Mouse (Mus musculus): ENCODE data around the gene Hoxa5.

Gene Hoxa5

DNA sequence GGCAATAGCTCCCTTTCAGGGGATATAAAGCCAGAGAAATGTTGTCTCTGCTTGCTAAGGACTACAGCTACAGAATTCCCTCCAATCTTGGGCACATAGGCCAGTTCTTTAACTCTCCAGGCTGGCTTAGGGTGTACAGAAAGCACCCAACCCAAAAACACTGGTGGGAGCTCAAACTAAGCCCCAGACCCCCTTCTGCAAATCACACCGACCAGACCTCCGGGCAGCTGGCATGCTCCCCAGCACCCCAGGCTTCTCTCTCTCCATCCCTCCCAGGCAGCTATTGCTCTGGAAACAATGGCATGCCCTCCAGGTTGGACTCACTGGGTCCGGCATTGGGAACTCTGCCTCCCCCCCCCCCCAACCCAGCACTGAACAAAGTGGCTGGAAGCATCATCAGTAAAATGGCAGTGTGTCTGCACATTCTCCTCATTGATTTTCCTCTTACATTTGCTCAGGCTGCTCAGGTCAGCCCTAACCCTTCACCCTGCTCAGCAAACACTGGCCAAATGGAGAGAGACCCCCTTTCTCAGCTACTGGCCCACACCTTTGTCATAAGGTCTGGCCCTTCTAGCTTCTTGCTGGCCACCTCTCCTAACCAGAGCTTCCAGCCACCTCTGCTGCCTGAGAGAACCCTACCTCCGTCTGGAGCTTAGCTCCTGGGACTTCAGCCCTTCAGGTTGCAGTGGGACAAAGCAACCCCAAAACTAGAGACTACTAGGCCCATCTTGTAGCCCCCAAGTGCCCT, 25.3 kb downstream of the Hoxa5 start:
- DNase-seq (ENCODE audit: low spot score in 2 of 2), result no peak

DNA sequence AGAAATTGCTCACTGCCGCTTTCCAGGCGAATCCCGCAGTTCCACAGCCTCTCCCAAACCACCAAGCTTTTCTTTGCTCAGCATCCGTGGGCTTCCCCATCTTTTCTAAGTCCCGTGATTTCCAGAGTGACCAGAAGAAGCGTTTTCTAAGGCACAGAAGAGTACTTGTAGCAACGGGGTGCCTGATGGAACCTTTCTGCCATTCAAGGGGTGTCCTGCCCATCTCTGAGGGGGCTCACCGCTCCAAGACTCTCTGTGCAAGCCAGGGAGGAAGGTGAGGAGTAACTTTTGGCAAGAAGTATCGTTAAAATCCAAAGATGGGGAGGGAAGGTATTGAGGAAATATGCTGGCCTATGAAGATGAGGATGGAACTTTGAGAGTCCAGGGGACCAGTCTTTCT, 26.6 kb downstream of the Hoxa5 start:
- no peak for DNase-seq (ENCODE audit: low spot score in 2 of 2)

DNA sequence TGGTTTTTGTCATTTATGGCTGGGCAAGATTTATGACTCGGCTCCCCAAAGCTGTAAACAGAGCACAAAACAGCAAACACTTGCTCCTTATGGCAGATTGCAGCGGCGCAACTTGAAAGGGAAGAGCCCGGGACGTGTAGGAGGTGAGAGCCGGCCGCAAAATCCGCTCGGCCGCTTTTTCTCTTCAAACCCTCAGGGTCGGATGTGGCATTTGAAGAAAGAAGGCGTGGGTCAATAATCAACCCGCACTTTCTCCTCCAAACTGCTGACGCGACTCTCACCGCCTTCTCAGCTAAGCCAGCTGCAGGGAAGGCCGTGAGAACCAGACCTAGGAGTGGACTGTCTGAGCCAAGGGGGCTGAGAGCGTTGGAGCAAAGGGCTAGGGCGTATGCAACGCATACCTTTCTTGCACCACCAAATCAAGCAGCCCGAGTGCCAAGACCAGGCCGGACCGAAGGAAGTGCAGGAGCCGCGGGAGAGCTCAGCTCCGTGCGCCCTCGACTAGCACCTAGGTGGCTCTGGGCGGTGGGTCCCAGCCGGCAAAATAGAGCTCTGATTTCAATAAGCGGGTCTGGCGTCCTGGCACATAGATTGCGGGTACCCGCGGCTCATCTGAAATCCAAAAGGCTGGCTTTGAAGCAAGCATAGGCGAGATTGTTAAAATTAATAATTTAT, 27.2 kb downstream of the Hoxa5 start, which contains the start of gene 5730596B20Rik:
TSS of gene 5730596B20Rik (plus strand) at position 438 of the 675 bp plus-strand sequence.
- no peak for DNase-seq (ENCODE audit: low spot score in 2 of 2)

DNA sequence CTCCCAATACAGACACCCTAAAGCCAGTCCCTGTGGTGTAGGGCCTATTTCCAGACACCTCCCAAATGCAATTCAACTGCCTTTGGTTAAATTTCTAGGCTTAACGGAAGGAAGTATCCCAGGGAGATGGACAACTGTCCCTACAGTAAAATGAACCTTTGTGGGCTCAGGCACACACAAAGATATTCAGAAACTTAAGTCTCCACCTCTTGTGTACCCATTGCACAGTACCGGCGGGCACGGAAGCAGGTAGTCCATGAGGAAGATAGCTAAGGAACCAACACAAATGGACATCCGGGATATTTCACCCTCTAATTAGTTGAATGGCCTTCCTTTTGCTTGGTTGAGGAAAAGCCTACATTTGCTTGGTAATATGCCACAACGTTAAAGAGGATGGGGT, 28.0 kb downstream of the Hoxa5 start:
- DNase-seq (ENCODE audit: low spot score in 2 of 2), result no peak

DNA sequence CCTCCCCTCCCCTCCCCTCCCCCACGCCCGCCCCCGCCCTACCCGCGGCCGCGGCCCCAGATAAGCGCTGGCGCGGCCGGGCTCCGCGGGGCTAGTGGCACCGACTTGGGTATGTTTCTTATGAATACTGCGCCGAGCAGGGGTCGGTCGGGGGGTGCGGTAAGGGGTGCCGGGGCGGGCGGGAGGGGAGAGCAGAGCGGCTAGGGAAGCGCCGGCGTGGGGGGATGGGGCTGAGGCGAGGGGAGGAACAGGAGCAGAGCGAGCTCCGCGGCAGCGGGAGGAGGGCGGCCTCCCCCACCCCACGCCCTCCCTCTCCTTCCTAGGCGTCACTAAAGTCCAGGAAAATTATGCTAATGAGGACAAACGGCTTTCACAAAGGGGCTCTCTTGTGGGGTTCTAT, 28.5 kb downstream of the Hoxa5 start:
- no peak for DNase-seq (ENCODE audit: low spot score in 2 of 2)

DNA sequence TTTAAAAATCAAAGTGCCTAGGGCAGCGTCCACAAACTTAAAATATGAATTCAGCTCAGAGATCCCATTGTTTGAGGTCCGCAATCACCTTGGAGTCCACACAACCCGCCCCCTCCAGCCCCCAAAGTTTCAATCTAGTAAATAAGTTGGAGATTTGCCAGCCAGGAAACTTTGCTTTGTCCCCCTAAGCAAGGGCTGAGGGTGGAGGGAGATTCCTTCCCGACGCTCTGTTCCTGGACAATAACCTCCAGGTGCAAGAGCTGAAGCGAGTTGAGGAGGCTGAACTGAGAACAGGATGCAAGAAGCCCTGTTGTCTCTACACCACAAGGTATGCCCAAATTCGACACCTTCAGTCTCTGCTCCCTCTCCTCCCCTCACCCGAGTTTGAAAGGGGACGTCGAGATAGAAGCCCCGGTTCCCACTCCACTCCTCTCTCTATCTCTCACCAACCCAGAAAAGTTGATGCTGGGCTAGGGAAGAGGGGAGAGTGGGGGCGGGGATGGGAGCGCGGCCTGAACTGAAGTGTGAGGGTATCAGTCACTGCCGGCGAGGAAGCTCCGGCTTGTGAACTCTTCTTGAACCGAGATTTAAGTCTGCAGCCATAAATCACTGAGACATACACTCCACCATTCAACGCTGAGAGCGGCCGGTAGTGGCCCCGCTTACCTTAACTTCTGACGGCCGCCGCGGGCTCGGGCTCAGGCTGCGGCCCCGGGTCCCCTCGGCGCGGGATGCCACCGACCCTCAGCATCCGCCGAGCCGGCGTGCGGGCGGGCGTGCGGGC, 29.2 kb downstream of the Hoxa5 start:
- no peak for DNase-seq (ENCODE audit: low spot score in 2 of 2)

DNA sequence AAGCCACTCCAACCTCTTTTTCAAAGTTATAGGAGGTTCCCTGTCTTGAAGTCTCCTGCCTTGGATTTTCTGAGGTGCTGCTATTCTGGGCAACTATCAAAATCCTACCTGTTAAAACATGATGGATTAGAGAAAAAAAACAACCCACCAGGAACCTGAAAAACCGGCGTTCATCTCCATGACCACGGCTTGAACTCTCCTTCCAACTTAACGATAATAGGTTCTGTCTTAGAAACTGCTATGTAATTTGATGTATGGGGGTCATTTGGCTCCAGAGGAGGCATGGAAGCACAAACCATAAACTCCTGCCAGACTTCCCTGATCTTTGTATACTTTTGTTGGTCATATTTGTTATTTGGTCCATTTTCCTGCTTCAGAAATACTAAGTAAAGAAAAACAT, 30.7 kb downstream of the Hoxa5 start:
- DNase-seq (ENCODE audit: low spot score in 2 of 2), result no peak

DNA sequence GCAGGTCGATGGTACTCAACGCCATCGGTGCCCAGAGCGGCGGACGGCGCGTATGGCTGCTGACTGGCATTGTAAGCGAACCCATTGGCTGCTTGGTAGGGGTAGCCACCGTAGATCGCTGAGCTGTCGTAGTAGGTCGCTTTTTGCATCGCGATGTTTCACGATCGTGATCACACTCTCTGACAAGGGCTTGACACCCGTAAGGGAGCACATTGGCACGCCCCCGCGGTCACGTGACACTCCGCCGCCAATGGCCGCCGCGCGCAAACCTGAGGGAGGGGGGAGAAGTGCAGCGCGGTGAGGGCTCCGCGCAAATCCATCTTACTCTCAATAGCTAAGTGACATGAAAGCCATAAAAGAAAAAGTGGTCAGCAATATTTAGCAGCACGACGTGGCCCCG, 31.9 kb downstream of the Hoxa5 start:
- no peak for DNase-seq (ENCODE audit: low spot score in 2 of 2)

DNA sequence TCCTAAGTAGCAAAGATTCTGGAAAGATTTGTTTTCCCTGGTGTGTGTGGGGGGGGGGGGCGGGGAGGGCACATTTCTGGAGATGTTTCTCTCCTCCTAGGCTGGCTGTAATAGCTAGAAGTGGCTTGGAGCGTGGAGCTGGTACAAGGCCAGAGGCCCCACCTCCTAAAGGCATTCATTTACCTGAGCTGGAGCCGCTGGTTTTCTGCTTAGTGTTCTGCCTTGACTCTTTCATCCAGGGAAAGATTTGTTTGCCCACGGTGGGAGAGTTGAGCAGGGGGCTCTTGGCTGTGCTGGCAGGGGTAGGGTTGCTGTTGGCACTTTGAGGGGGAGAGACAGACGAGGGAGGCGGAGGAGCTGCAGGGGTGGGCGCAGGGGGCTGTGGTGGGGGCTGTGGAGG, 32.4 kb downstream of the Hoxa5 start:
- no peak for DNase-seq (ENCODE audit: low spot score in 2 of 2)

DNA sequence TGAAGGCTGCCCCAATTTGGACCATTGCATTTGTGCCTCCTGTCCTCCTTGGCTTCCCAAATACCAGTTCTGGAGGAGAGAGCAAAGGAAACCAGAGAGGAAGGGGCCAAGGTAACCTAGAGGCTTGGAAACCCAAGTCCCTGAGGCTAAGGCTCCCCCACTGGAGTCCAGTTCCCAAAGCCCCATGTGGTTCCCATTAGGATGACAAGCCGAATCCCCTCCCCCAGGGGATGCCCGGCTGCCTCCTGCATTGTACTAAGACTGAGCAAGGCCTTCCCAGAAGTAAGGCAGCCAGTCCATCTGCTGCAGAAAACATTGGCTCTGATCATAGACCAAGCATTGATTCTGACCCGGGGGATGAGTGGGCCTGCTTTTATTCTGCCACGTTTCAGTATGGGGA, 33.1 kb downstream of the Hoxa5 start:
- DNase-seq (ENCODE audit: low spot score in 2 of 2), result no peak

DNA sequence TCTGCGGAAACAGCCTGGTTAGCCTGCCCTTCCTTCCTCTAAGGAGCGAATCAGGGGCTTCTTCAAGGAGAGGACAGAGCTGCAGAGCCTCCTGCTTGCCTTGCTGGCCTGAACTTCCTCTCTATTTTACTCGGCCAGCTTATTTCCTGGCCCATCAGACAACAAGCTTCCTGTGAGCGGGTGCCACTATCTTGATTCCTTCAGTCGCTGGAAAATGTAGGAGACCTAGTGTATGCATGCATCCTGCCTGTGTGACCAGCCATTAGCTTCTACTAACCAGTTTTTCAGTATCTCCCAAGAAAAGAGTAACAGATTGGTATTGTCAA, 33.5 kb downstream of the Hoxa5 start:
- no peak for DNase-seq (ENCODE audit: low spot score in 2 of 2)

DNA sequence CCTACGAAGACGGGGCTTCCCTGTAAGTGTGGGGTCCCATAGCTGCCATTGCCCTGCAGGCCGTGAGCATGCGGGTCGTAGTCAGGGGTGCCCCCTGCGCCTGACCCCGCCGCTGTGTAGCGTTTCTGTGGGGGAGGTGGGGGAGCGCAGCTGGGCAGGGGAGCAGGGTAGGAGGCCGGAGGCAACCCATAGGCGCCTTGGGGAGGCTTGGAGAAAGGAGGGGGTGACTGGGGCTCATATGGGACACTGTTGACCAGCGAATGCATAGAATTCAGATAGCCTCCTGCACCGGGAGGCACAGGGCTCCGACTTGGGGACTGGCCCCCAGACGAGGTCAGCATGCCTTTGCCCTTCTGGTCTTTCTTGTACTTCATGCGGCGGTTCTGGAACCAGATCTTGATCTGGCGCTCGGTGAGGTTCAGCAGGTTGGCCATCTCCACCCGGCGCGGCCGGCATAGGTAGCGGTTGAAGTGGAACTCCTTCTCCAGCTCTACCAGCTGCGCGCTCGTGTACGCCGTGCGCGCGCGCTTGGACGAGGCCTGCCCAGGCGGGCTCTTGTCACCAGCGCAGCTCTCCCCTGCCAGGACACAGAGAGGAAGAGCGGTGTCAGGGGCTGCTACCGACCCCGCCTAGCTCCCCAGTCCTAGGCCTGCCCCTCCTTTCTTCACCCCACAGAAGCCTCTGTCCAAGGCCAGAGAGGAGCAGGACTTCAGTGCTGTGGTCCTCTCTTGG, 34.1 kb downstream of the Hoxa5 start:
- DNase-seq (ENCODE audit: low spot score in 2 of 2), result no peak

DNA sequence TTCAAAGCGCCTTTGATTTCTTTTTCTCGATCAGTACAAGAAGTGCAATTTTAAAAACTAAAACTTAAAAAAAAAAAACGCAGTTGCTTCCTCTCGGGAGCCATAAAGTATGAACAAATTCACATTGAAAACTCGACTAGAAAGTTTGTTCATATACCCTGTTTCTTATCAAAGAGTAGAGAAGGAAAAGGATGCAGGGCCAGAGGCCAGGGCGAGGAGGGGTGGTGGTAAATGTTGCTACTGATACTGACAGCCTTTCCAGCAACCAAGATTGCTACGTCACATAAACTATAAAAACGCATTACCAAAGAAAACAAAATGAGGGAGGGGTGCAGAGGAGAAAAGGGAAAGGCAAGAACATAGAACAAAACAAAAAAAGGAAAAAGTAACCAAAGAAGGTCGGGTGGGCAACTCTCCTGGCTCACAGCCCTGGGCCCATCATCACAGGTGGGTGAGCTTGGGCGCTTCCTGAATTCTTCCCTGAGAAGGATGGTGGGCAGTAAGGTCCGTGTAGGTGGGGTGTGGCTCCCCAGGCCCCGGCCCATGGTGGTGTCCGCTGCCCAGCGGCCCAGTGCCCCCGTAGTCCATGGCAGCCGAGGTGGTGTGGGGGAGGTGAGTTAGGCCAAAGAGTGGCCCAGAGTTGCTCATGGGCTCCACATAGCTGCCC, 34.8 kb downstream of the Hoxa5 start:
- DNase-seq (ENCODE audit: low spot score in 2 of 2), result no peak

DNA sequence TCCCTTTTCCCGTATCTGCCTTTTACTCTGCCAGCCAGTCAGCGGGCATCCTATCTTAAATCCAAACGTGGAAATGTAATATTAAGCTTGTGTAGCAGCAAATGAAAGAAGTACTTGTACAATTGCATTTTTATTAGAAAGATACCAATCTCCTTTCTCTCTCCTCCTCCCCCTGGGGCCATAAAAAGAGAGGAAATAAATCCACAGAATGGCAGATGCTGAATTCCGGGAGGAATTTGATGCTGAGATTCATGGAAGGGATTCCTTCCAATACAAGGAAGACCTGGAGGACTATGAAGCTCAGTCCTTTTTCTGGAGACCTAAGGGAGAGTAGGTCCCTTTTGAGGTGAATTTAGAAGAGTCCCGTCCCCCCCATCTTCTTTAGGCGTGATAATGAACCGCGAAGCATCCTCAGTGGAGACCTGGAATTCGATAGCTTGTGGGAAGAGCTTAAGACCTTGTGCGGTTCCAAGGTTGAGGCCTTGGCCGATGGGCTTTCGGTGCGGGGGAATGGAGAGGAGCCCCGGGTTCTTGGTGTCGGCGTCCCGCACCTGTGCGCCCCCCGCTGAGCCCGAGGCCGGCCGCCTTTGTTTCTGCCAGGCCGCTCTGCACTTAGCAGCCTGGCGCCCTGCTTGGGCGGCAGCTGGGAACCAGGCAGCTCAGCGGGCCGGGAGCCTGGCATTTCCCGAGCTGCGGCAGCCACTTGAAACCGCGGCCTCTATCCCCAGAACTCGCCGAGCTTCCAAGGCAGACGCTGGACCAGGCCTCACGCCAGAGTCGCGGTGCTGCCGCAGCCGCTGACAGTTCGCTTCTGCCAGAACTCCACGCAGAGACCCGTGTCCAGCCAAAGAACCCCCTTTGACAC, 36.0 kb downstream of the Hoxa5 start:
- DNase-seq (ENCODE audit: low spot score in 2 of 2), result no peak

DNA sequence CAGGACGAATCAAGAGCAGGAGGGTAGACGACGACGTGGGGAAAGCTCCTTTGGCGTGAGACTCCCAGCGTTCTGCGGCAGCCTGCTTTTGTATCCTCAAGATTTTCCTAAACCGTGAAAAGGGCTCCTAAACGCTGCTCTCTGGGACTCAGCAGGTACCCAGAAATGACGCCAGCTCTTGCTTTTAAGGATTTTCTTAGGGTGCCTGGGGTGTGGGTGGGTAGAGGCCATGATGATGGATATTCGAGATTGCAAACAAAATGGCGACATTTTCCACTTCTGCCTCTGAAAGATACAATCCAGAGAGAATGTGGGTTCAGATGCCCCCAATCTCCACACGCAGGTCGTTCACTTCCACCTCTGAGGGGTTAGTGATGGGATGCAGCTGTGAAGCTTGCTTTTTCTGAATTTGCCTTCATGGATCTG, 36.6 kb downstream of the Hoxa5 start:
- no peak for DNase-seq (ENCODE audit: low spot score in 2 of 2)

DNA sequence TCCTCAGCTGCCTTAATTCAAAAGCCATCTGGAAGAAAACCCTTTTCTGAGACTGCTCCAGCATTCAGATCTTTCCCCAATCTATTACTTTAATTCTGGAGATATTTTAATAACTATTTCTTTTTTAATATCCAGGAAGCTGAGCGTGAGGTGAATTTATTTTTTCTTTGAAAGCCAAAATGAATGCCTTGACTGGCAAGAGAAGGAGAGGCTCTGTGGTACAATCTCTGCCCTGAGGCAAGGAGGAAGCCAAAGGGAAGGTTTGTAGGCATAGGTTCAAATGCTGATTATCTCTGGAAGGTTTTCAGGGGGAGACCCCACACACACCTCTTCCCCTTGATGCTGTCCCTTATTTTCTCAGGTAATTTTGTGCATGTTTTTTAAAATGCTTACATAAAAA, 37.2 kb downstream of the Hoxa5 start:
- no peak for DNase-seq (ENCODE audit: low spot score in 2 of 2)

DNA sequence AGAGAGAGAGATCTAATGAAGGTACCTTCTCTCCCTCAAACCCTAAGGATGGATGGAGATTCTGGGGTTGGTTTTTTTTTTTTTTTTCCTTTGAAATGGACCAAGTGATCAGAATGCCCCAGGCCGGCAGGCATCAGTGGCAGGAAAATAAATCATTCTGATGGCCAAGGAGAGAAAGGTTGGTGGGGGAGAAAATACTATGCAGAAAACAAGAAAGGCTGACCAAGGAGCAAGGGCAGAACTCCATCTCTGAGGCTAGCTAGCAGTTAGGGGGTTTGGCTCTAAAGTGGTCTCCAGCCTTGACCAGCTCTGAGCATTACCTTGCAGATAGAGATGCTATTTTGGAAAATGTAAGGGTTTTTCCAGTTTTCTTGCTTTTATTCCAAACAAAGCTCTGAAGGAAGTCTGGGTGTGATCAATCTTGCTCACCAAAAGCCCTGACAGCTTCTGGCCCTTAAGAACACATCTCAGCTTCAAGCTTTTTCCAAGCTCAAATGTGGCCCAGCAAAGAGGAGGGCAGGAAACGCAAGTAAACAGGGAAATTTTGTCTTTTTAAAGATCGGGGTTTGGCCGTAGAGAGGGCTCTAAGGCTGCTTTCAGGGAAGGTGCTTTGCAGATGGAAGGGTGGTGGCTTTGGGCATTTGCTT, 37.8 kb downstream of the Hoxa5 start:
- no peak for DNase-seq (ENCODE audit: low spot score in 2 of 2)

DNA sequence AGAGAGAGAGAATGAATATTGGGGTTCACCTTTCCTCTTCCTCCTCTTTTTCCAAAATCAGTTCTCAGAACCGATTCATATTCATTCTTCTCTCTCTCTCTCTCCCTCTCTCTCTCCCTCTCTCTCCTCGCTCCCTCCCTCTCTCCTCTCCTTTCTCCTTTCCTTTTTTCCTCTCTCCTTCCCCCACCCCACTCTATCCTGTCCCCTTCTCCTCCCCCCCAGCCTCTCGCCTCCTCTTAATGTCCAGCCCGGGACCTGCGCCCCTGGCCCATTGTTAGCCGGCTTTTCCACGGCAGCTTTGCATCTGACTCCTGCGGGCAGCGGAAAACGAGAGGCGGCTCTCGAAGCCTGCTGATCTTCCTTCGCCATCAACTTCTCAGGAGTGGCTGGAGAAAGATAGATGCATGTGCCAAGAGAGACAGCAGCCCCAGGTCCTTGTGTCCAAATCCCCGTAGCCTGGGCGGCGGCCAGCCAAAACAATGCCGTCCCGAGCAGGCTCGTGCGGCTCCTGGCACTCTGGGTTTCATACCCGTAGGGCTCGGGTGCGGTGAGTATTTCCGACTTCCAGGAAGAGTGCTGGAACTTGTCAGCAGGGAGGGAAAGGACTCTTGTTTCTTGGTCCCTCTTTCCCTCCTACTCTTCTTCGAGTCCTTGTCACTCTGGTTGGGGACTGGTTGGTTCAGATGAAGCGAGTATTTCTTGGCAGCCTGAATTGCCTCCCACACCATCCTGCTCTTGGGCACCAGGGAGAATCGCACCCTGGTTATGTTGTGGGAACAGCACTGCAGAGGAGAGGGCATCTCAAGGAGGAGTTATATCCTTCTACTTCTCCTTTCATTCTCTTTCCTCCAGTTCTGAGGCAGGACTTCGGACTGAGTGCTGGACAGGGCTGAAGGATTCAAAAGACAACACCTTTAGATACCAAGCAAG, 38.7 kb downstream of the Hoxa5 start:
- no peak for DNase-seq (ENCODE audit: low spot score in 2 of 2)
